Mouse (Mus musculus) common myeloid progenitor, adult 5-6 weeks (primary cell): ENCODE measurements around the gene Lix1. TPM values are rescaled to one million over a fixed set of nuclear protein-coding genes. Genes with fewer than 3 reads are reported as not detected.
"Not testable (repeated sequence)": the region's sequence is repeated elsewhere in the genome, so short reads cannot be mapped to it uniquely, and the experiment has no call there.

ENCODE experiments used
- ATAC-seq: replicated peaks from 2 replicates; pipeline ENCODE4 v1.8.0; 2016; ENCODE audit warnings: low read depth, mild to moderate bottlenecking, moderate TSS enrichment, inconsistent platforms; ENCODE audit not compliant: poor library complexity, severe bottlenecking
- total RNA-seq: library from RNA; stranded (forward); fragments of 200-1000, 187-1606 nt; gene quantifications from 2 replicates; pipeline ENCODE4 v1.2.3, GENCODE M21; 2017

The Lix1 gene
- total RNA-seq, 1 experiment from 2014 or later, result not detected

DNA sequence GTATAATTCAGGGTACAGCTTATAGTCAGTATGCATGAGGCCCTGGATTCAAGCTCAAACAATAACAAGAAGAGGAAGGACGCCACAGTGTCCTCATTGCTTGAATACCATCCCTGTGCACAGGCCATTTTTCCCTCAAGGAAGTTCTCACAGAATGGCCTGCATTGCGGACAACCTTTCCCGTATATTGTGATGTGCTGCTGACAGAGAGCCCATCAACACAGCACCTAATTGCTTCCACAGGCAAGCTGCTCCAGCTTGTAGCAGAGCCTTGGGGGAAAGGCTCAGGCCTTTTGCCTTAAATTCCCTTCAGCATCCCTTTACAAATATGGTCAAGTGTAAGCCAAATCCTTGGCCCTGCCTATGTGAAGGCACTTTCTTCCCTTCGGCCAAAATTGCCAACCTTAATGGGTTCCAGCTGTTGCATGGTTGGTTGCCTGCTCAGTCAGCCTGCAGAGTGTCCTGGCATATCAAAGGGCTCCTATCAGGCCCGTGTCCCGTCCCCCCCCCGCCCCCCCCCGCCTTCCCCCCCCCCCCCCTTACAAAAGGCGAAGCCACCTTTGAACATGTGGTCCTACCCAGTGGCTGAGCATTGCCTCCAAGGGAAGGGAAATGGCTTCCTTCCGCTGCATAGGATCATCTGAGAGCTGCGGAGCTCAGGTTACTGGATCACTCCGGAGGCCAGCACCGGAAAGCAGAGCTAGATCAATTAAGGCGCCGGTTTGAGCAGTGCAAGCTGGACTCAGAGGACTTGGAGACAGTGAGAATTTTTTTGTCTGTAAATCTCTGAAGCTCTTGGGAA lies 88.5 kb downstream of the Lix1 start:
- no peak for ATAC-seq

DNA sequence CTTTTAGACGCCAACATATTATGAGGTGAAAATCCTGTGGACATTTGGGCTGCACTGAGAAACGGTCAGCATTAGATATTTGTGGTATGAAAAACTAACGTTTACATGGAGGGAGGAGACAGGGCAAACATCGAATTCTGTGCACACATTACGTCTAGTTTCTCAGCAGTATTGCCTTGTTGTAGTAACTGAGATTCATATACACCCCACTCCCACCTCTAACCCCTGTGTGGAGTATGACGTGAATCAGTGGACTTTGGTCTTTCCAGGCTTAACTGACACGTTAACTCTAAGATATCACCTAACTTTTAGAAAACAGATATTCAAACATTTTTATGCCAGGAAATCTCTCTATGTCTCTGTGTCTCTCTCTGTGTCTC lies 89.1 kb downstream of the Lix1 start:
- ATAC-seq, result no peak

DNA sequence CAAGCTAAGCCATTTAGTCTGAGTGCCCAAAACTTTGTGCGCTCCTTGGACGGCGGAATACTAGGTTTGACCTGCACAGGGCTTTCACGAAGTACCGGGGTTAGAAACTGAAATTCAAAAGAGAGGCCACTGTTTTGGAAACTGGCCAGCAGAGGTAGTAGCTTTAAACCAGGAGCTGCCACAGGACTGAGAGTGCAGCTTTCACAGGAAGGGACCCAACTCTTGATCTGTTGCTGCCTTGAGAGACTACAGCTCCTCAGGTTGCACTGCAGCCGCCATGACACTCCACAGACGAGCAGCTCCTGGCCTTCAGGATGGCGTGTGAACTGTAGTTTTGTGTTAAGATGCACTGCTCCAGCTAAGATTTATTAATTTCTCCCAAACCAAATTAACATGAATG lies 89.6 kb downstream of the Lix1 start:
- no peak for ATAC-seq

DNA sequence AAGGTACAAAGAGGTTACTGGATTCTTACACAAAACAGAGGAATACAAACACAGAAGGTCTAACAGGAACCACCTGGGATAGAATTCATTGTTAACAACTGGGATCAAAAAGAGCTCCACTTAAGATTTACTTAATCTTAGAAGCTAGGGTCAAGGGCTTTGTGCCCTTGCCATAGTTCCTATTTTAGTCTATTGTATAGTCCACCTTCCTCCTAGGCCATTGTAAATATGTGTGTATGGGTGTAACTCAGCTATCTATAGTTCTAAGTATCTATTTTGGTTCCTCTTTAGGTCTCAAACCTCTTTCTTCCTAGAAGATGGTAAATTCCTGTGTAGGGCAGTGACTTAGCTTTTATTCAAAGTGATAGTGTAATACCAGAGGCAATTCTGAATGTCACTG lies 93.8 kb downstream of the Lix1 start:
- ATAC-seq, result not testable (repeated sequence)

DNA sequence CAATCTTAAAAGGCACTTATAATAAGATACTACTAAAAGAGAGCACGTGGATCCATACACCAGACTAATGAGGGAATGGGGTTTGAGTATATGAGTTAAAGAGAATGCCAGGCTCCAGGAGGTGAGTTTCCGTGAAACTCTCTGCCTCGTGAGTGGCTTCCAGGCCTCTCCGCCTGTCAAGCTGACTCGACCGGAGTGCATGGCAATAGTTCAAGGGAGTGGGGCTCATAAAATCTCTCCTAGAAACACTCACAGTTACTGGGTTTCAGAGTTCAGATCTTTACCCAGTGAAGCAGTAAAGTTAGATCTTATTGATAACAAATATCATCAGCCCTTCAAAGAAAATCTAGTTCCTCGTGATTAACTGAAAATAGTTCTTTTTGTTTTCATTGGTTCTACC lies 94.3 kb downstream of the Lix1 start:
- ATAC-seq, result no peak

DNA sequence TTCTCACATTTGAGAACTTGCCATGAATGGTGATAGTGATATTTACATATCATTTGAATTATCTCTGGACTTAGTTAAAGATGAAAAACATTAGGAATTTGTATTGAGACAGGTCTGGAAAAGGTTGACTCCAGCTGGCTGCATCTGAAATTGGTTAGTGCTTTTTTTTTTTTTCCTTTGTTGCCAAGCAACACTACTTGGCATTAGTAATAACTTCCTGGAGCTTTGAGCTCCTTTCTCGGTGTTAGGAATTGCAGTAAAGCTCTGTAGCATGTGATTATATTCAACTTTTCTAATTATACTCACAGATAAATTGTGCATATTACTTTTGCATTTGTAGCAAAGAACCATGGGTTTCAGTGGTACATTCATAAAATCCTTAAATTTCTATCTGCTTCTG lies 96.4 kb downstream of the Lix1 start:
- no peak for ATAC-seq

DNA sequence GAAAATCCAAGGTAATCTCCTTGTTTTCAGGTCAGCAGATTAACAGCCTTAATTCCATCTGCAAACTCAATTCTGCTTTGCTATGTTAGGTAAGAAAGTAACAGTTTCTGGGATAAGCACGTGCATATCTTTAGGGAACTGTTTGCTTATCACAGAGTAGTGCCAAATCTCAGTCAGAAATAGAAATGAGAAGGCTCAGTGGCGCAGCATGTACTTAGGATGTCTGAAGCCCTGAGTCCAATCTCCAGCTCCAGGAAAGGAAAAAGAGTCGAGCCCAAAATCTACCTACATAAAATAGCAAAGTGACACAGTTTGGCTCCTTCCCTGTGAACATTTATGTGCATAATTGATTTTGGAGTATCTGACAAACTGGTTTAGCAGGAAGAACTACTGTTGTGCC lies 96.8 kb downstream of the Lix1 start:
- ATAC-seq, result no peak

DNA sequence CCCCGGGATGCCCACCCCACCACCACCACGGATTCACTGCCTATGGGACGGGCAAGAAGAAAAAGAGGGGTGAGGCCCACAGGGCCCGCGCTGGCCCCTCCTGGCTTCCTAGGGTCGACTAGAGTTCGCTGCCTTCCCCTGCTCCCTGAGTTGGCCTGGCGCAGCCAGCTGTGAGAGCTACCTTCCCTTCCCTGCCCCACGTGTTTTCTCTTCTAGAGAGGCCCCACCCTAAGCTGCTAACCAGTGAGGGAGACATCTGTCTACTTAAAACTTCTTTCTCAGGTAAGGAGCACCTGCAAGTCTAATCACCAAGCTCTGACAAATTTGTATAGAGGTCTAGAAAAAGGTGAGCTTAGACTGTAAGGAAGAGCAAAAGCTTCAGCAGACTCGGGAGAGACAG lies 104.2 kb downstream of the Lix1 start:
- no peak for ATAC-seq

Other genes with a start within 250 kb of the Lix1 start
- gene Riok2, start 28.4 kb upstream of the Lix1 start, total RNA-seq, result 75.7 and 80.5 TPM in 2 replicates
- gene Lnpep, start 222.4 kb downstream of the Lix1 start, total RNA-seq, result 66.3 and 77.6 TPM in 2 replicates